Mouse (Mus musculus): ENCODE data around the gene Dnajb12.

Dnajb12 gene

DNA sequence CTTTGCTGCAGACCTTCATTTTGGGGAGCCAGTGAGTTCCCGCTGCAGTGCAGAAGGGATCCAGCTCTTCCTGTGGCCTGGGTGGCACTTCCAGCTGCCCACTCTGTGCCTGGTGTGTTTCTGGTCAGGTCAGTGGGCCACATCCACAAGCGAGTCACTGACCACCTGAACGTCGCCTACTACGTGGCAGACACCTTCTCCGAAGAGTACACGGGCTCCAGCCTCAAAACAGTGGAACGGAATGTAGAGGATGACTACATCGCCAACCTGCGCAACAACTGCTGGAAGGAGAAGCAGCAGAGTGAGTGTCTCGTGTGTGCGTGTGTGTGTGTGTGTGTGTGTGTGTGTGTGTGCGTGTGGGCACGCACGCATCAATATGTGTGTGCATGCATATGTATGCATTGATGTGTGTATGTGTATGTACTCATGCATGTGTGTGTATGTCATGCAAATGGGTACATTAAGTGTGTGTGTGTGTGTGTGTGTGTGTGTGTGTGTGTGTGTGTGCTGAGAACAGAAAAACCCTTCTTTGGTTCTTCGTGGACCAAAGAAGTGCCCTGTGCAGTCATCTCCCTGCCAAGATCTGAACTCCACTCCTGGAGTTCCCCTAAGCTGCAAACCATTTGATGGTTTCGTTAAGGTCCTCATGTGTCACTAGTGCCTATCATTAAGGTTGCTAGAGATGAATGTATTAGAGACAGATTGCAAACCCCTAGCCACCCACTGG is 16.3 kb downstream of the Dnajb12 start:
- peak in 1 of 2 experiments; percentile 34 for DNase-seq (ENCODE audit: inconsistent age in 2 of 2, low spot score in 1 of 2)

DNA sequence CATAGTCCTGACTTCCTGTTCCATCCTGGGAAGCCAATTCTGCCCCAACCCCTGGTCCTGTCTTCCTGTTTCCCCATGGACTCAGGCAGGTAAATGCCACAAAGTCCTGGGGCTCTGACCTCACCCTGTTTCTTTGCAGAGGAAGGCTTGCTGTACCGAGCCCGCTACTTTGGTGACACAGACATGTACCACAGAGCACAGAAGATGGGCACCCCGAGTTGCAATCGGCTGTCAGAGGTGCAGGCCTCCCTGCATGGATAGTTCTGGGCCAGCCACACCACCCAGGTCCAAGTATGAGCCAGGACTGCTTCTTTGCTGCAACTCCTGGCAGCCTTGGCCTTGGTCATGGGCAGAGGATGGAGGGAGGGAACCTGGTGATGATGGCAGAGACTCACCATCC is 16.9 kb downstream of the Dnajb12 start:
- peak in 1 of 2 experiments; percentile 39 for DNase-seq (ENCODE audit: inconsistent age in 2 of 2, low spot score in 1 of 2)

DNA sequence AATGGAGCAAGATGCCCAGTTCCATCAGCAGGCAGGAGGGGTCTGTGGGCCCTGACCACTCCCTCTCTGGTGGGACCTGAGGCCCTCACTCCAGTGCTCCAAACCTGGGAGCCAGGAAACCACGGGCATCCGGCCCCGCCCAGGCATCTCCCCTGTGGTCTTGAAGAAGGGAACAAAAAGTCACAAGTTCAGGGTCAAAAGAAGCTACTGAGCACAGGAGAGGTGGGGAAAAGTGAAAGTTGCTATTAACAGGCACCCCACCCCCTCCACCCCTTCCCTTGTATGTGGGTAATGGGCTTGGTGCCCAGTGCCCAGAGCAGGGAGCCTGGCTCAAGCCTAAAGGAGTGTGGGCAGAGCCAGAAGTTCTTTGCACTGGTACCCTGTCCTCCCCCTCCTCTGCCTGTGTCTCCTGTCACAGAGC is 17.6 kb downstream of the Dnajb12 start:
- DNase-seq (ENCODE audit: inconsistent age in 2 of 2, low spot score in 1 of 2), result peak; percentile 83

DNA sequence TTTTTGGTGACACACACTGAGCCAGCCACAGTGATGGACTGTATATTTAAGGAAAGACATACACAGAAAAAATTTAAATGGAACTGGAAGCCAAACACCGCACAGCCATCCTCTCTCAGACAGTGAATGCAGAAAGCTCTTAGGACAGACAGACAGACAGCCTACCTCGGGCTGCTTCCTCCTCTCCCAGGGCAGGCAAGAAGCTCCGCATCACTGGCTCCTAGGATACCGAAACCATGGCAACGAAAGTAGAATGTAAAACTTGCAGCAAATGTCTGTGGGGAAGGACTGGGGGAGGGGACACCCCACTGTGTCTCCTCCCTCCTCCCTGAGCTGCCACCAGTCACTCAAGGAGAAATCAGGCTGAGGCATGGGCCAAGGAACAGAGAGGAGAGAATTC is 18.2 kb downstream of the Dnajb12 start:
- DNase-seq (ENCODE audit: inconsistent age in 2 of 2, low spot score in 1 of 2), result peak; percentile 47 to 56

DNA sequence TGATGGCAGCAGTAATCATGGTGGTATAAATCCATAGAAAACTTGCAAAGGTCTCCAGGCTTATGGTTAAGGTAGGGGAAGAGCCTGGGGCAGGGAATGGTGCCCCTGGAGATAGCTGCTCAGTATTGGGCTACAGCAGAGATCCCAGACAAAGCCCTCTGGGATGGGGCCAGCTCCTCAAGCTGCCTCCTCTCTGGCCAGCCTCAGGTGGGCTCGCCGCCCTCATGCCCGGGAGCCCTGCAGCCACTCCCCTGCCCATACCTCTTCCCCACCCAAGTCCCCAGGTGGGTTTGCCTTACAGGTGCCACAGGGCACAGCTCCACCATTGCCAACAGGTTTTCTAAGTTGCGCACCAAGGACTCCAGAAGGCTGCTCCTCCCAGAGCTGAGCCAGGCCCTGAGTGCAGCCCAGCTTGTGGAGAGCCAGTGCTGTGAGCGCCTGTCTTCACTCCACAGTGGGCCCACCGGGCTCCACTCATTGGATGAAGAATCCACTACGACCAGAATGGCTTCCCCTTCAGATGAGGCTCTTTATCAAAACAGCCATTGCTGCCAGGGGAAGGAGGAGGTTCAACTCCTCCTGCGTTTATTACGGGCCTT is 18.9 kb downstream of the Dnajb12 start:
- DNase-seq (ENCODE audit: inconsistent age in 2 of 2, low spot score in 1 of 2), result peak; percentile 36 to 55

DNA sequence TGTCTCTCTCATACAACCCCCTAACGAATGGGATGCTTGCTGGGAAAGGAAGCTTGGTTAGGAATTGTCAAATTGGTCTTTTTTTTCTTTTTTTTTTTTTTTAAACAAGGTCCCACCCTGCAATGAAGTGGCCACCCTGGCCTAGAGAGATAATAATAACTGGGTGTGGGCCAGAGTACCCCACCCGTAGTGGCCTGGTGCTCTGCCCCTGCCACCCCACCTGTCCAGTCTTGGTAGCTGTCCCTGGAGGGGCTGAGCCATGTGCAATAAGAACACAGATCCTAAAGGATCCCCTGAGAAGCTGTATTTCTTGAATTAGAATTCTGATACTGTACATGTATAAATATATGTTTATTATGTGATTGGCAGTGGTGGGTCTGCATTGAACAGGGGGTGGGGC is 19.6 kb downstream of the Dnajb12 start:
- DNase-seq (ENCODE audit: inconsistent age in 2 of 2, low spot score in 1 of 2), result peak in 1 of 2 experiments; percentile 21

DNA sequence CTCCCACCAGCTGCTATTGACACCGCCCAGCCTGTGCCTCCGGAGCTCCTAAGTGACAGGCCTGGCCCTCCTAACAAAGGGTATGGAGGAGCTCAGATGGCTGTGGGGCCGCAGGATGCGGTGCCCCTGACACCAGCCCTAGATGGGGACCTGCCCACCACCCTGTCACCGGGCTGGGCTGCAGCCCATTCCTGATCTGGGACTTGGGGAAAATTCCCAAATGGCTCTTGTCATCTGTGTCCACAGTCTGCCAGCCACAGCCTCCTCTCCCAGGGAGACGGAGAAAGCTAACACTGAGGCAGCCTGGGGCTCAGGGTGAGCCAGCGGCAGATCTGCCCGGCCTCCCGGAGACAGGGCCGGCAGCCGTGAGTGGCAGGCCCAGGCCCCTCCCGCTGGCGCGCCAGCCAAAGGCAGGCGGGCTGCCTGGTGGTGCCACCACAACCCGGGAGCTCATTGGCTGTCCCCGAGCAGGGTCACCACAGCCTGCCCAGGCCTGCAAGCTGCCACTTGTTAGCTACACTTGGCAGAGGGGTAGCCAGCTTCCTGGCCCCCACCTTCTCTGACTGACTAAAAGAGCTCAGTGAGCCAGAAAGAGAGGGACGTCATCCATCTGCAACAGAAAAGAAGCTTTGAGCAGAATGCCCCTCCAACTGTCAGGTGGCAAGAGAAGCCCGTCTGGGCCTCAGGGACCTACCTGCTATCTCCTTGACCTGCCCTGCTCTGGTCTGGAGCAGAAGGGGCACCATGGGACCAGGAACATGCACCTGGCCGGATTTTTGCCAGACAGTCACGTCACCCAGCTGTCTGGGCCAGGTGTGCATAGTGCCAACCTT is 20.2 kb downstream of the Dnajb12 start:
- peak; percentile 97 to 98 for DNase-seq (ENCODE audit: inconsistent age in 2 of 2, low spot score in 1 of 2)

DNA sequence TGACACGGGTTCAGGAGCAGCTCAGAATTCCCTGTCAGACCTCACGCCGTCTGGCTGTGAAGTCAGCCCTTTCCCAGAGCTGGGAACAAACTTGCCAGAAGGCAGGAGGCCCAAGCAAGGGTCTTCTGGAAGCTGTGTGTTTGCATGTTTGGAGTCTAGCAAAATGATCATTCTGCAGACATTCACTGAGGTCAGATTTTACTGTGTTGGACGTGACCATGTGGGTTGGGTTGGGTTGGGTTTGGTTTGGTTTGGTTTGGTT is 20.7 kb downstream of the Dnajb12 start:
- no peak for DNase-seq (ENCODE audit: inconsistent age in 2 of 2, low spot score in 1 of 2)

DNA sequence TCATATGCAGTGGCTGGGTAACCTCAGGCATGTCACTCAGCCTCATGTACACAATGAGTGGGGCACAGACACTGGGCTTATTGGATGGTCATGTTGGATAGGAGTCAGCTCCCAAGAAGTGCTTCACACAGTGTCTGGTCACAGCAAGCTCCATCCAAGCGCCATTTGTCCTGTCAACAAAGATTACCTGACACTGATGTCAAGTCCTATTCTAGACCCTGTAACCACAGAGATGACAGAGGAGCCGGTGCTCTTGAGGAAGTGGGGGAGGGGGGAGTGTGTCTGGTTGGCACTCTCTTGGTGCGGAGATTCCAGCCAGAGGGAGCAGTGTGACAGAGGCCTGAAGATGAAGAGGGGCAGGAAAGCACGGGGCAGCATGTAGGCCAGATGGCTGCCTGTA is 21.6 kb downstream of the Dnajb12 start:
- DNase-seq (ENCODE audit: inconsistent age in 2 of 2, low spot score in 1 of 2), result peak; percentile 28 to 55

DNA sequence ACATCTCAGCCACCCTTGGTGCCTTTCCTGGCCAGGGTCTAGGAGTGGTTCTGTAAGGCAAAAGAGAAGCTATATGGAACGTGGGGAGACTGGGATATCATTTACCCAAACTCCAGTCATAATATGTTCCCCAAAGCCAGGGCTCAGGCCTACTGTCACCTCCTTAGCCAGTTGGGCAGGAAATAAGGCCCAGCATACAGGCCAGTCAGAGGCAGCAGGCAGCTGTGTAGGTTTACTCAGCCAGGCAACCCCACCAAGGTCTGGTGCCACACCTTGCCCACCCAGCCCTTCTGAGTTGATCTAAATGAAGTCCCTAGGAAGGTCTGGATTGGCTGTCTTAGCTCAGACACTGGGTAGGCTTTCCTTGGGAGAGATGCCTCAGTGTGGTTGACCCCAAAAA is 22.1 kb downstream of the Dnajb12 start:
- peak in 1 of 2 experiments; percentile 50 for DNase-seq (ENCODE audit: inconsistent age in 2 of 2, low spot score in 1 of 2)

DNA sequence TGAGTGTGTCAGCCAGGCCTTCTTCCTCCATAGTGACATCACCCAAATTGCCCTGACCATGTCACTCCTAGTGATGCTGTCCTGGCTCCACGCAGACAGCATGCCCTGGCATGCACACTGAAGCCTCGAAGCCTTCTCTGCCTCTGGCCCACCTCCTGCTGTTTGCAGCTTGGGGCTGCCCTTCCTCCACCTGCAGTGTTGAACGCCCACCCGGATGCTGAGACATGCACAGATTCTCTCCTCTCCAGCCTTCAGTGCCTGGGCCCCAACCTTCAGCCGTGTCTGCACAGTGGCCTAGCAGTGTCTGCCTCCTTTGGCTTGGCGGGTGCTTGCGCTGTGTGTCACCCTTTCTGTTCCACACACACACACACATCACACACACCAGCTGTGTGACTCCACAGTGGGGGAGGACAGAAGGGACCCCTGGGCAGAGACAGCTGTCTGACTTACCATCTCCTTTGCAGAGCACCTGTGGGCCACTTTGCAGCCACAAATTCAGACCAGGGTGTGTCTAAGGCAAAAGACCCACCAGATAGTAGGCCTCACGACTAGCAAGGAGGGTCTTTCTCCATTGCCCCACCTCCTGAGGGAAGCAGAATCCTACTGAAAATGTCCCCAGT is 22.7 kb downstream of the Dnajb12 start:
- DNase-seq (ENCODE audit: inconsistent age in 2 of 2, low spot score in 1 of 2), result peak; percentile 21 to 36

DNA sequence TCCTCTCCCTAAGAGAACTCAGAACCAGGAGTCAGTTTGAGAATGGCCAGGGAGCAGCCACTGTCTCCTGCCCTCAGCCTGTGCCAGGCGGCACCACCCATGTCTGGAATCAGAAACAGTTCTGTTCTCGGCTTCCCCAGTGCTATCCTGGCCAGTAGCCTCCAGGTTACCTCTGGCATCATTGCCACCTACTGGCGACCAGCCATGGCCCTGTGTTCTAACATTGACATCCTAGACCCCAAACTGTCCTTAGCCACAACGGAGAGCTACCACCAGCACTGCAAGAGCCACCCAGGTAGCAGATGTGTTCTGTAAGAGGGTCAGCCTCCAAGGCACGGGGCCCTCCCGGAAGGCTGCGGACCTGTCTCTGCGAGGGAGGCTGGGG is 23.2 kb downstream of the Dnajb12 start:
- DNase-seq (ENCODE audit: inconsistent age in 2 of 2, low spot score in 1 of 2), result peak in 1 of 2 experiments; percentile 43

DNA sequence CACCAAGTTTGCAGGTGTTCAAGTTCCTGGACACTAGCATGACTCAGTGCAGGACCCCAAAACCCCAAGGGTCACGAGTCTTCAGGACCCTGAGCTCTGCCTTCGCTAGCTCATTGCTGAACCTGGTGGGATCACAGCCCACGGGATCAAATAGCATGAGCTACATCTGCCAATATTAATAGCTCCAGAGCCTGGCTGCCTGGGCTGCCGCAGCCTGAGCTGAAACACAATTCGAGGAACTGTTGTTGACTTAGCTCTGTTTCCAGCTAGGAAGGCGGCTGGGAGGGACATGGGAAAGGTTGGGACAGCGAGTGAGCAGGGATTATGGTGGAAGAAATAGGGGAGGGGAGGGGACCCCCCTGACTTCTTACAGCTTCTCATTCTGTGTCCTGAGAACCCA is 23.8 kb downstream of the Dnajb12 start:
- DNase-seq (ENCODE audit: inconsistent age in 2 of 2, low spot score in 1 of 2), result peak in 1 of 2 experiments; percentile 43

DNA sequence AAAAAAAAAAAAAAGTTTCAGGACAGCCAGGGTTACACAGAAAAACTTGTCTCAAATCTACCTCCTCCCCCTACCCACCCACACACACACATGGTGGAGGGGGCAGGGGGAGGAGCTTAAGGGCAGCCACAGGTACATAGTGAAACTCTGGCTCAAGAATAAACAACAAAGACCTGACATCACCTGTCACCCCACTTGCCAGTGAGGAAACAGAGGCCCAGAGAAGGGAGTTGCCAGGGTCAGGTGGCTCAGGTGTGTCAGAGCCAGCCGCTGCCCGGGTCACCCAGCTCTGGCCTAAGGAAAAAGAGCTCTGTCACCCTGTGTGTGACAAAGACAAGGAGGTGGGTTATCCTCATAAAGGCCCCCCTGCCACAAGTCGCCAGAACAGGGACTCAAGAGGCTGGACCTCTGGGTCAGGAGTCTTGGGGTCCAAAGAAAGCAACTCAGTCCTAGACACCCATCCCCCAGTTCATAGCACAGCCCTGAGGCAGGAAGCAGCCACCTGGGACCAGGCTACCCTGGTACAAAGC is 27.8 kb downstream of the Dnajb12 start:
- peak in 1 of 2 experiments; percentile 50 for DNase-seq (ENCODE audit: inconsistent age in 2 of 2, low spot score in 1 of 2)

DNA sequence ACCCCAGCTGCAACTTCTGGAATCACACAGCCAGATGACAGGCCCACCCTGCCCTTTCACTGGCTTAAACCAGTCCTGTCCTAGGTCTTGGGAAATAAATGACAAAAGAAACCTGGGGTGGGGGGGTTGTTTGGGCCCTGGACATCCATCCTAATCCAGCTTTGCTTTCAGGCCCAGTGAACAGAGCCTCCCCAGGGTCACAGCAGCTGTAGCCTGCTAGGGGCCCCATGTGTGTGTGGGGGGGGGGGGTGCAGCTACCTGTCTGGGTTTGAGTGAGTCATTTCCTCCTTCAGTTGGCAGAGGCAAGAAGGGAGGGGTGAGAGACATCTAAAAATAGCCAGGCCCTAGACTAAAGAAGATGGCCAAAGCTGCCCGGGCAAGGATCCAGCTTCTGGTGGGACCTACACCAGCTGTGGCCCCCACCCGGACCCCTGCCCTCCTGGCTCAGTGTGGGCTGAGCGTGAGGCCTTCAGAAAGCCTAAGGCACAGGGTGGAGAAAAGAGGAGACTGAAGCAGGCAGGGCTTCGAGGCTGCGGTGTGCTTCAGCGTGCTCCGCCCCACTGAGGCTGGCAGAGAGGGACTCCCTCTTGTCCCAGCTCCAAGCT is 28.4 kb downstream of the Dnajb12 start:
- DNase-seq (ENCODE audit: inconsistent age in 2 of 2, low spot score in 1 of 2), result peak; percentile 56 to 80

DNA sequence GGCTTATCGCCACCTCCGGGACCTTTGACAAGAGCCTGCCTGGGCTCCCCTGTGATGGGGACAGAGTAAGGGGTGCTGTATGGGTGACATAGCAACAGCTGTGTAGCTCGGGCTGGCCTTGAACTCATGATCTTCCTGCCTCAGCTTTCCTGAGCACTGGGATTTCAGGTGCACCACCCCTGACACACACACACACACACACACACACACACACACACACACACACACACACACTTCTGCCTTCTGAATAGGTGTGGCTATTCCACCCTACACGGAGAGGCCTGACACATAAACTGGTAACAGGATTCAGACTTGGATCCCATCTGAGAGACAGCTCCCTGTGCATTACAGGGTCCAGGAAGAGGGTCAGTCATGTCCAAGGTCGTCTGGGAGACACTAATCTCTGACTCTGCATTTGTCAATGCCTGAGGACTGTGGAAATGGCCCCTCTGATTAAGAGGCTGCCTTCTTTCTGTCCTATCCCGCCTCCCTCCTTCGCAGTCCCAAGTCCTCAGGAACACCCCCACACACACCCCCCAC is 29.5 kb downstream of the Dnajb12 start:
- peak; percentile 28 to 69 for DNase-seq (ENCODE audit: inconsistent age in 2 of 2, low spot score in 1 of 2)

DNA sequence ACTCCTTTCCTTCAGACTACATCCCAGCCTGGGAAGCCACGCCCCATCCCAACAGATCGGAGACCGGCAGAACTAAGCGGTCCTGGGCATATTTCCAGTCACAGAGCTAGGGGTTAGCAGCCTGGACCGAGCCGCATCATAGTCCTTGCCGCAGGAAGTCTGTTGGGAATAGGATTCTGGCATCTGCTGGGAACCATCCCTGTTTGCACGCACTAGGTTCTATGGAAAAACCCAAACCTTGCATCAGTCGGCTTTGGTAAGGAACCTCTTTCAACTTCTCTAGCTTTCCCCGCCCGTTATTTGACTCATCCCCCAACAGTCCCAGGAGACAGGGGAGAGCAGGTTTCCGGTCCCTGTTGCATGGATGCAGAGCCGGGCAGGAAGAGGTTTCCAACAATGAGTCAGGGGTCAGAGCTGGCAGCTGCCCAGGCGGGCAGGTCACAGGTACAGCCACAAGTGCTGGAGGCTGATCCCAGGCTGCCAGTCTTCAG is 30.0 kb downstream of the Dnajb12 start:
- DNase-seq (ENCODE audit: inconsistent age in 2 of 2, low spot score in 1 of 2), result peak; percentile 84 to 93

DNA sequence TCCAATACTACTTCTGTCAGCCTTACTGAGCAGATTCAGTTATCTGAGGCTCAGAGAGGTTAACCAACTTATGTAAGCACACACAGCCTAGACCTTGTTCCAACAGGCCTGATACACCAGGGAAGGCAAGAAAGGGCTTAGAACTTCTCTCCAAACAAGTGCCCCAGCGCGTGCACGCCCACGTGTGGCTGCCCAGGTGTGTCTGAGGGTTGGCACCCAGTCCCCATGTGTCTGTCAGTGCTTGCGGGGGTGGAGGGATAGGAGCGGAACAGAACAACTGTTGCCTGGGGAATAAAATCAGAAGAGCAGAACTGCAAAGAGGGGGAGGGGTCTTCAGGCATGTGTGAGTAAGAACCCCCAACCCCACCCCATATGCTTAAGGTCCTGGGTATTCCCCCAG is 31.7 kb downstream of the Dnajb12 start:
- DNase-seq (ENCODE audit: inconsistent age in 2 of 2, low spot score in 1 of 2), result peak in 1 of 2 experiments; percentile 54

DNA sequence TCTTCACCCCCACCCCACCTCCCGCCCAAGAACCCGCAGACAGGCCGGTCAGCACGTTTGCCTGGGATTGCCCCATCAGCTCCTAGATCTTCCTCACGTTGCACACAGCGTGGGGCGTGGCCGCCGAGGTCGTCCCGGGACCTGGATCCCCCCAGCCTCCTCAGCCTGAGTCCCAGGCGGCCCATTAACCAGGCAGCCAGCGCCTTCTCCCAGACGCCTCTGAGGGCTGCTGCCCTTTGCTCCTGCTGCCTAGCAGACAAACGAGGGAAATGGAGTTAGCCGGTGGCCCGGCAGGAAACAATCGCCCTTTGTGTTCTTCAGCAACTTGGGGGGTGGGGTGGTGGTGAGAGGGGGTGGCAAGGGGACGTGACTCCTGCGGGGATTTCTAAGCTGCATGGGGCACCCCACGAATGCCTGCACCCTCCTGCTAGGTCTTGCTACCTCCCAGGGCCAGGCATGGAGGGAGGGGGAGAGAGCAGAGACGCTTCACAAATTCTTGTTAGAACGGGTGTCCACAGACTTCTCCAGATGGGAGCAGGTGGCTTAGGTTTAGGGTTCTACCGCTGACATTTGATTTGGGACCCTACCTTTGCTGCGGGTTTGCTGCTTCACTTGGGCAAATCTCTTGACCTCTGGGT is 32.3 kb downstream of the Dnajb12 start:
- peak; percentile 45 to 68 for DNase-seq (ENCODE audit: inconsistent age in 2 of 2, low spot score in 1 of 2)

All from adrenal gland, adult (tissue).